Mouse (Mus musculus): ENCODE data around the gene Cers6.

DNA sequence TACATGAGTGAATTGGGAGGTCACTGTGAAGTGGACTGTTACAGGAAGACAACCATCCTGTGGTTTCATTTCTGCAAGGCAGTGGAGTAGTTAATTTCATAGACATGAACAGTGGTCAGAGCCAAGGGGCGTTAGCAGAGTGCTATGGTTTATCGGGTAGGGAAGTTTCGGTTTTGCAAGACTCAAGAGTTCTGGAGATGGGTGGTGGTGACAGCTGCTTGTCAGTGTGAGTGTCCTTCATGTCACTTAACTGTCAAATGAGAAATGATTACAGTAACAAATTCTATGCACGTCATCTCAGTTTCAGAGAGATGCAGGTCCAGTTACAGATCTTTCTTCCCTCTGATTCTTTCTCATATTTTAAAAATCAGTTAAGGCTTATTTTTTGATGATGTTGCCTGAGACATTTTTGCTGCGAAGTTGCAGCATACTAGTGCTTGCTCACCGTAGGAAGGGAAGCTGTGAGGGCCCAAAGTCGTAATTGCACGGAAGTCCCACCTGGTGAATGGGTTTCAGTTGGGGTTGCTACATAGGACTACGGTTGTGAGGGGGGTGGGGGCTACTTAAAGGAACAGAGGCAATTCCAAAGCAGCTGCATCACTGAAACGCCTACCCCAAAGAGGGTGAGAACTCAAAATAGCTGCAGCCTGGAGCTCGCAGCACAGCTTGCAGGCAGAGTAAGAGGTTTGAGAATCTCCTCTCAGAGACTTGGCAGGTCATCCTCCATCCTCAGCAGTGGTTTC lies 46.7 kb downstream of the Cers6 start:
- TF ChIP-seq TAL1 (IDR thresholded peaks at IDR 0.05; ENCODE audit: low read length) (no peak), GATA1 (IDR thresholded peaks at IDR 0.05; ENCODE audit: low read length) (no peak)
